Mouse (Mus musculus) c-Kit-positive CD71-positive TER-119-negative erythroid progenitor cells, embryonic 14.5 days (primary cell): ENCODE results near the gene Lsamp.
"Not testable (repeated sequence)": the region's sequence is repeated elsewhere in the genome, so short reads cannot be mapped to it uniquely, and the experiment has no call there.

ENCODE experiments used
- DNase-seq: peaks from one replicate; pipeline ENCODE4 v3.0.0-alpha.2; 2013; ENCODE audit warnings: low read depth

Lsamp gene

GRCm38 (mm10) chr16:40491606-40492005 is 507.4 kb downstream of the Lsamp start:
- DNase-seq: no peak

GRCm38 (mm10) chr16:40504262-40504960 is 520.2 kb downstream of the Lsamp start:
- DNase-seq: no peak

GRCm38 (mm10) chr16:40509146-40510030 is 525.2 kb downstream of the Lsamp start:
- DNase-seq: no peak

GRCm38 (mm10) chr16:40536754-40537153 is 552.6 kb downstream of the Lsamp start:
- no peak for DNase-seq

GRCm38 (mm10) chr16:40549663-40550062 is 565.5 kb downstream of the Lsamp start:
- no peak for DNase-seq

- no peak for DNase-seq
These were observed 571.4 kb downstream of the Lsamp start for GRCm38 (mm10) chr16:40555608-40556007.

GRCm38 (mm10) chr16:40557680-40558249 is 573.6 kb downstream of the Lsamp start:
- DNase-seq: no peak

GRCm38 (mm10) chr16:40567431-40567941 is 583.3 kb downstream of the Lsamp start:
- no peak for DNase-seq

GRCm38 (mm10) chr16:40572085-40572745 is 588.1 kb downstream of the Lsamp start:
- no peak for DNase-seq

- DNase-seq: no peak
These were observed 597.9 kb downstream of the Lsamp start for GRCm38 (mm10) chr16:40582076-40582475.

GRCm38 (mm10) chr16:40593161-40593560 is 609.0 kb downstream of the Lsamp start:
- no peak for DNase-seq

GRCm38 (mm10) chr16:40601431-40602387 is 617.5 kb downstream of the Lsamp start:
- no peak for DNase-seq

- no peak for DNase-seq
These were observed 623.3 kb downstream of the Lsamp start for GRCm38 (mm10) chr16:40607509-40607908.

GRCm38 (mm10) chr16:40616697-40617096 is 632.5 kb downstream of the Lsamp start:
- not testable (repeated sequence) for DNase-seq

- not testable (repeated sequence) for DNase-seq
These were observed 636.9 kb downstream of the Lsamp start for GRCm38 (mm10) chr16:40621086-40621485.

- DNase-seq: no peak
These were observed 643.0 kb downstream of the Lsamp start for GRCm38 (mm10) chr16:40627159-40627558.

- DNase-seq: no peak
These were observed 655.6 kb downstream of the Lsamp start for GRCm38 (mm10) chr16:40639621-40640371.

- no peak for DNase-seq
These were observed 668.6 kb downstream of the Lsamp start for GRCm38 (mm10) chr16:40652800-40653199.

GRCm38 (mm10) chr16:40653508-40653907 is 669.3 kb downstream of the Lsamp start:
- DNase-seq: no peak

GRCm38 (mm10) chr16:40656347-40656746 is 672.2 kb downstream of the Lsamp start:
- DNase-seq: no peak
